Mouse (Mus musculus) ovary, adult 2 months (tissue): ENCODE results near the gene Olfr392. TPM values are rescaled to one million over a fixed set of nuclear protein-coding genes. Genes with fewer than 3 reads are reported as not detected.

Experiments used
- polyA plus RNA-seq: library from polyadenylated mRNA; depleted of rRNA; stranded (reverse); fragments of >200 nt; gene quantifications from 2 replicates; pipeline ENCODE4 v1.2.3, GENCODE M21; 2012; rRNA removed

Olfr392 gene
- polyA plus RNA-seq = not detected in 2 replicates

DNA sequence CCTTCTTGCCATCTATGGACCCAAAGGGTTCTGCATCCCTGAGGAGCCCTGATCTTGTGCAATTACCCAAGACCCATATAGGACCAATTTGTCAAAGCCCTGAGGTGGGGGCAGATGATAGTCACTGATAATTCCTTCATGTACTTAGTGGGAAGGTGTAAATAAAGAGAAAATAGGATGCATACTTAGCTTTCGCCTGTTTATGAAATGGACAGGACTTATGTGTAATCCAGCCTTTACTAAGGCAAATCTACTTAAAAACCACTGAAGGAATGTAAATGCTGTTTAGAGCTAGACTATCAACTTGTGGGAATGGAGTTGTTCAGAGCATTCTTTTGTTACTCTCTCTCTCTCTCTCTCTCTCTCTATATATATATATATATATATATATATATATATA lies at the start of gene Olfr392:
Olfr392 (minus strand) TSS at position 101 of the 400 bp plus-strand sequence.

DNA sequence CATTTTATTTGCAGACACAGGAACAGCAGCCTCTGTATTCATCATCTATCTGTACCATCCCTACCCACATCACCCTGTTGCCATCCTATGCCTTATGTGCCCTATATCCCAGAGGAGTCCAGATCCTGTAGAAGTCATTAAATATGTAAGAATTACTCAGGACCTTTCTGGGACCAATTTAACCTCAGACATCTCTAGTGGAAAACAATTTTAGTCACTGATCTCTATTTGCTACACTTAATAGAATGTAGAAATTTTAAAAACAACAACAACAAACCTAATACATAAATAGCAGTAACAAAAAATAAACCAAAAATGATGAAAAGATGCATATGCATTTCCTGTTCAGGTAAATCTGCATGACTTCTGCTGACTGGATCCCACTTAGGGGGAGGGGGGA lies 34.5 kb upstream of the Olfr392 start, which contains the start of gene Olfr393:
Olfr393 (minus strand) TSS at position 101 of the 400 bp plus-strand sequence.

DNA sequence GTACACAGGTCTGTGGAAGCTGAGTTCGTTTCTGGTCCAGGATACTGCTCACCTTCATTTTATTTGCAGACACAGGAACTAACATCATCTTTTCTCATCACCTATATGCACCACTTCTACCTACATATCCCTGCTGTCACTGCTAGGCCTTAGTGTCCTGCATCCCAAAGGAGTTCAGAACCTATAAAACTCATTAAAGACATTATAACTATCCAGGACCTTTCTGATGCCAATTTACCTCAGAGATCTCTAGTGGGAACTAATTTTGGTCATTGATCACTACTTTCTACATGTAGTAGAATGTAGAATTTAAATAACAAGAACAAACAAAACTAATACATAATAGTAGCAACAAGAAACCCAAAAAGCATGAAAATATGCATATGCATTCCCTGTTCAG lies 13.9 kb downstream of the Olfr392 start, which contains the start of gene Olfr391-ps:
Olfr391-ps (minus strand) TSS at position 101 of the 400 bp plus-strand sequence.

DNA sequence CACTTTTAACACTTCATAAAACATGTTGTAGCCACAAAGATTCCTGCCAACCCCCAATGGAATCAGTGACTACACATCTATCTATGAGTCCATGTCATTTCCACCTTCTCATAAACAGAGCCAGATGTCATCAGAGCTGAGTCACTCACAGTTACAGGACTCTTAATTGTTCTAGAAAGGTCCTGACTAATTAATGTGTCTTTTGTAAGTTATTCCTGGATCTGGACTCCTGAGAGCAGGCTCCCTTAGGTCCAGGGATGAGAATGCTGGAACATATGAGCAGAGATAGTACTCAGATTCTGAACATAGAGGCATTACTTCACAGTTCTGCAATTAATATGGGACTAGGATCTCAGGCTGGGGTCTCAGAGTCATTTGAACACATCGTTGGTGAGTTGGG lies 34.2 kb downstream of the Olfr392 start, which contains the start of gene Olfr390:
Olfr390 (plus strand) TSS at position 301 of the 400 bp plus-strand sequence.

DNA sequence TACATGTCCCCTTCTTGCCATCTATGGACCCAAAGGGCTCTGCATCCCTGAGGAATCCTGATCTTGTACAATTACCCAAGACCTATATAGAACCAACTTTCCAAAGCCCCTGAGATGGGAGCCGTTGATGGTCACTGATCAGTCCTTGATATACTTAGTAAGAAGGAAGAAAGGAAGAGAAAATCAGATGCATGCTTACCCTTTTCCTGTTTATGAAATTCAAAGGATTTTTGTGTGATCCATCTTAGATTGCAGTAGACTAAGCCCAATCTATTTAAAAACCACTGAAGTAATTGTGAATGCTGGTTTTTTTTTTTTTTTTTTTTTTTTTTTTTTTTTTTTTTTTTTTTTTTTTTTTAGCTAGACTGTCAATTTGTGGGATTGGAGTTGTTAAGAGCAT lies 36.2 kb downstream of the Olfr392 start, which contains the start of gene Olfr389:
Olfr389 (minus strand) TSS at position 101 of the 400 bp plus-strand sequence.

Other genes starting within 250 kb of the Olfr392 start
- not detected in 2 replicates for gene Olfr385, start 224.0 kb downstream of the Olfr392 start, polyA plus RNA-seq
- not detected in 2 replicates for gene Olfr384, start 218.5 kb downstream of the Olfr392 start, polyA plus RNA-seq
- not detected in 2 replicates for gene Zfp735, start 128.3 kb downstream of the Olfr392 start, polyA plus RNA-seq
- not detected in 2 replicates for gene Olfr389, start 36.3 kb downstream of the Olfr392 start, polyA plus RNA-seq
- not detected in 2 replicates for gene Olfr390, start 34.1 kb downstream of the Olfr392 start, polyA plus RNA-seq
- gene Olfr391-ps, start 14.0 kb downstream of the Olfr392 start, polyA plus RNA-seq = not detected in 2 replicates
- gene Olfr393, start 34.4 kb upstream of the Olfr392 start, polyA plus RNA-seq = not detected in 2 replicates
- not detected in 2 replicates for gene Olfr394, start 73.7 kb upstream of the Olfr392 start, polyA plus RNA-seq
- gene Olfr395, start 92.2 kb upstream of the Olfr392 start, polyA plus RNA-seq = not detected in 2 replicates
- gene Olfr23, start 119.6 kb upstream of the Olfr392 start, polyA plus RNA-seq = not detected in 2 replicates
- not detected in 2 replicates for gene Olfr397, start 143.8 kb upstream of the Olfr392 start, polyA plus RNA-seq
- not detected in 2 replicates for gene Olfr398, start 173.4 kb upstream of the Olfr392 start, polyA plus RNA-seq
- gene Olfr139, start 239.5 kb upstream of the Olfr392 start, polyA plus RNA-seq = not detected in 2 replicates
- not detected in 2 replicates for gene Olfr399, start 239.6 kb upstream of the Olfr392 start, polyA plus RNA-seq